Mouse (Mus musculus) neural tube, embryonic 10.5 days (tissue): ENCODE data around the gene Cbarp.

Experiments used
- DNase-seq: peaks from one replicate; pipeline ENCODE4 v3.0.0-alpha.2; 2017; ENCODE audit warnings: low spot score; ENCODE audit errors: extremely low spot score

Cbarp gene

GRCm38 (mm10) chr10:80131316-80131951 is 9.2 kb downstream of the Cbarp start:
- peak; percentile 61 for DNase-seq

GRCm38 (mm10) chr10:80130403-80131031 is 10.1 kb downstream of the Cbarp start:
- no peak for DNase-seq

GRCm38 (mm10) chr10:80129846-80130245 is 10.8 kb downstream of the Cbarp start:
- DNase-seq = no peak

GRCm38 (mm10) chr10:80127920-80128319 is 12.7 kb downstream of the Cbarp start:
- DNase-seq = no peak

GRCm38 (mm10) chr10:80123932-80124562 is 16.6 kb downstream of the Cbarp start:
- no peak for DNase-seq

GRCm38 (mm10) chr10:80121639-80122038 is 19.0 kb downstream of the Cbarp start:
- no peak for DNase-seq

GRCm38 (mm10) chr10:80120146-80120545 is 20.5 kb downstream of the Cbarp start:
- no peak for DNase-seq

DNA sequence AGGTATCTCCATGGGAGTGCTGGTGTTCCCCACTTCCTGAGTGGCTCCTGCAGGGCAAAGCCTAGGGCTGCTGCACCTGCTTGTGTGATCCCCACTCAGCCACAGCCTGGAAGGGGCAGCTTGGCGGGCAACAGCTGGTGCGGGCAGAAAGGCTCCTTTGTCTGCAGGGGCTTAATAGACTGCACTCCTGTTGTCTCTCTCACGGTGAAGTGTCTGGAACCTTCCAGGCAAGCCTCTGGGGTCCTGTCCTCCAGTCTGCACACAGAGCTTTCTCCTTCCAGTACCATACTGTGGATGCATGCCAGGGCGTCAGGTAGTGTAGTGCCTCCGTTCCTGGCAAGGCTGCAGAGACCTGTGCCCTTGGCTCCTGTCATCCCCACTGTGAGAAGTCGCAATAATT is 22.1 kb downstream of the Cbarp start:
- no peak for DNase-seq

DNA sequence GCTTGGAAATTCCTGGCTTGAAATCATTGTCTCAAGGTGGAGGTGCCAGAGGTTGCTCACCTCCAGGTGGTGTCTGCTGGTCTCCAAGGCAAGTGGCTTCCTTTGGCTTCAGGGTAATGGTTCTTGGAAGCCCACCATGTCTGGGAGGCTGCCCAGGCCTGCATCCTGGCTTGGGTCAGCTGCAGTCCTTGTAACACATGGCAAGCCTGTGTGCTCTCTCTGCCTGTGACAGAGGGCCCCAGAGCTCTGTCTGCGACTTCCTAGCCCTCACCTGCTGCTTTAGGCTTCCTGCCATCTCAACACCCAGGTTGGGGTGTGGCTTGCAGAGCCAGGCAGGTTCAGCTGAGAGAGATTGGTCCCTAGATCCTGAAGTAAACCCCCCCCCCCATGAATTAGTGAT is 22.9 kb downstream of the Cbarp start:
- no peak for DNase-seq

DNA sequence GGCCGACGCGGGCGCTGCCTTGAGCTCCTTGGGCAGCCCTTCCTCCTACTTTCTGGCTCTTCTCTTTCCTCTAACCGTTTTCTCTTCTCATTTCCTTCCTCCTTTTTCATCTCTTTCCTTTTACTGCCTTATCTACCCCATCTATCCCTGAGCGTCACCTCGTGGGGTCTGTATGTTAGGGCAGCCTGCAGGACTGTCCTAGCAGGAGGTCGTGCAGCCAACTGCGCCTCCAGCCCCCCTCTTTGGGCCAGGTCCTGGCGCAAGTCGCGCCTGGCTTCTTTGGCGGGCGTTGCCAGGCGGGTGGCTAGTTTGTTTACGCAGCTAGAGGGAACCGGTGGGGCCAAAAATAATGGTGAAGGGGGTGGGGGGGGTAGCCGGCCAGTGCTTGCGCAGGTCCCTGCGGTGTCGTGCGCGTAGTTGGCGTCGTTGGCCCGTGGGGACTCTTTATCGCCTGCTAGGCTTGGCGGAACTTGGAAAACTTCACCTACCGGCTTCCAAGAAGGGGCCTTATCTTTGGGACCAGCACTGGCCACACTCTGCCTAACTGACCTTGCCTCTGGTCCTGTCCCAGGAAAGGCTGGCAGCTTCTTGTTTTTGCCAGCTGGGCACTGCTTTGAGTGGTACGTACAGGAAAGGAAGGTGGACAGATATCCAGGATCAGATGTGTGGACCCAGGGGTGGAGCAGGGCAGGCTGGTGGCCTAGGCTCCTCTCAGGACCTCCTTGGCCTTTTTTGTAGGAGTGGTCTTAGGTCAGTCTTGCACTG is 23.5 kb downstream of the Cbarp start:
- DNase-seq = no peak

GRCm38 (mm10) chr10:80116563-80116926 is 24.1 kb downstream of the Cbarp start:
- DNase-seq = peak; percentile 44

DNA sequence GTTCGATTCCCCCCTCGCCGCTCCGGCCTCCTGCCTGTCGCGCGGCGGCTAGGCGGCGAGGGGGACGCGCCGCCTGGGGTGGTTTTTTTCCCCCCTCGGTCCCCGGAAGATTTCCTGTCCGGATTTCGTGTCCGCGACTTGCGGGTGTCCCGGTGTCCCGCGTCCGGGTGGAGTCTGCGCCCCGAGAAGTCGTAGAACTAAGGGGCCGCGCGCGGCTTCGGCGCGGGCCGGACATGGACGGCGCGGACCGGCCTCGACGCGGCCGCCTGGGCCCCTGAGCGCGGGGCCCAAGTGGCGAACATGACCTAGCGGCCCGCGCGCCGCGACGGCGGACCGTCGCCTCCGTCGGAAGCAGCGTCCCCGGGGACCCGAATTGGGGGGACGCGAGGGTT is 24.7 kb downstream of the Cbarp start:
- no peak for DNase-seq

DNA sequence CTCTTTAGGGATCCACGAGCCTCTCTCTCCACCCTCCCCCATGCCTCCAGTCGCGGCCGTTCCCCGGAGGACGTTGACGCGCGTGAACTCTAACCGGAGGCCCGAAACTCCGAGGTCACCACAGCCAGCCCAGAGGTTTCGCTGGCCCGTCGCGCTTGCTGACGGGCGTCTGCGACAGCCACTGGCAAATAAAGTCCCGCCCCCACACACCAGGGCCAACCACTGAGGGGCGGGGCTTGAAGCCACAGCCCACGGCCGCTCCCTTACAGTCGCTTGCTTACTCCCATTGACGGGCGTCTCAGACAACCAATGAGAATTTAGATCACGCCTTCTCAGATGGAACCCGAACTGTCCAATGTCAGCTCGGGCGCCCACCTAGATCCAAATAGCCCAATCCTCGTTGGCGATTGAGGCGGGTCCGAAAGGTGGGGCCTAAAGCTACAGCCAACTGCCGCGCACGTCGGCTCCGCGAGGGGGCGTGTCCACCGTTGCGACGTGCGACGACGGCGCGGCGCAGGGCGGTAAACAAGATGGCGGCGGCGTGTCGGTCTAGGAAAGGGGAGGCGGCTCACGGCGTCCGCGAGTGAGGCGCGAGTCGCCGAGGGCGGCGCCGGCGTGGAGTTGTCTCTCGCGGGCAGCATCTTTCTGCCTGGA is 25.2 kb downstream of the Cbarp start, which contains the start of gene Stk11:
TSS of gene Stk11 (plus strand) at position 514 of the 654 bp plus-strand sequence.
- peak; percentile 93 for DNase-seq

DNA sequence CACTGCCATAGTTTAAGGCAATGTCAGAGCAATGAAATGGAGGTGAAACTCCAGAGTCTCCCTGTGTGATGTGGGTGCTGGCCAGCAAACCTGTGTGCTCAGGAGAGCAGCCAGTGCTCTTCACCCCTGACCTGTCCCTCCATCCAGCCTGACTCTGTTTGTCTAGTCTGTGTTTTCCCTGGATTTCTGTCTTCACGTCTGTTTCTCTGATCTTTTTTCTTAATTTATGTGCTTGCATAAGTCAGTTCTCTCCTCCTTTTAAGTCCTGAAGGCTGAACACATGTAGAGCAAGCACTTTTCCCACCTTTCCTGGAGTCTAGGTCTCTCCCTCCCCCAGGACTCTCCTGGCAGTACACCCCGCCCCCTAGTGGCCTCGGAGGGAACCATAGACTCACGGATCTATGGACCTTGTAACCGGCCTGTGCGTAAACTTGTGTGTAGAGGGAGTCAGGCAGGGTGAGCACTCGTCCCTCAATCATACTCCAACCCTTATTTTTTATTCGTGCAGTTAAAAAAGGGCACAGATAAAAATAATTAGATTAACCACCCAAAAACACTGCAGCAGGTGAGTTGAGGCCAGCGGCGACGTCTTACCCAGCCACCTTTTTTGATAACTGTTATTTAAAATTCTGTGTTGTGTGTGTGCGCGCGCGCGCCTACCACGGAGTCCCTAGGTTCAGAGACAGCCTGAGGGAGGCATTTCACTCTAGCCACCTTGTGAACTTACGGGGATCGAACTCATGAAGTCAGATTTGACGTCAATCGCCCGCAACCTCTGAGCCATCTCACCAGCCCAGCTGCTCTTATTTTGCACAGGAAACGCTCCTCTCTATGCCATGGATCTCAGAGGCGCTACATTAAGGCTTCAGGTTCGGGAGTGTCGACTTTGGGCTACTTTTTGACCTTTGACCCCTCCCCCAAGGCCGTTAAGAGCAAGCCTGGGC is 26.0 kb downstream of the Cbarp start:
- peak; percentile 93 for DNase-seq

DNA sequence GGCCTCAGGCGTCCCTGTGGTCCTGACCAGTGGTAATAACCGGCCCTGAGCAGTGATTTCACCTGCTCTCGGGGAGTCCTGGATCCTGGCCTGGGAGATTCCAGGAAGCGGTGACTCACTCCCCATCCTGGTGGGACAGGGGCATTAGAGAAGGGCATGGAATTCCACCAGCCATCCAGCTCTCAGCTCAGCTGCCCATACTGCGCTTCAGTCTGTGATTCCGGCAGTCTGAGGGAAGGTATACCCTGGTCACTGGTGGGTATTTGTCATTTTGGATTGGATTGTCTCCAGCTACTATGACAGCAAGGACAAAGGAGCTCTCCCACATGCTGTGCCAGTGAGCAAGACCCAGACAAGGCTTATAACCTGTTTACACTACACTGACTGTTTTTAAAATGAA is 33.0 kb downstream of the Cbarp start:
- no peak for DNase-seq

GRCm38 (mm10) chr10:80105926-80106325 is 34.7 kb downstream of the Cbarp start:
- DNase-seq = no peak

- DNase-seq = no peak
These were observed 35.2 kb downstream of the Cbarp start, which contains the start of gene Sbno2 for GRCm38 (mm10) chr10:80105460-80105859. Sbno2 (minus strand) TSS chr10:80105571.

DNA sequence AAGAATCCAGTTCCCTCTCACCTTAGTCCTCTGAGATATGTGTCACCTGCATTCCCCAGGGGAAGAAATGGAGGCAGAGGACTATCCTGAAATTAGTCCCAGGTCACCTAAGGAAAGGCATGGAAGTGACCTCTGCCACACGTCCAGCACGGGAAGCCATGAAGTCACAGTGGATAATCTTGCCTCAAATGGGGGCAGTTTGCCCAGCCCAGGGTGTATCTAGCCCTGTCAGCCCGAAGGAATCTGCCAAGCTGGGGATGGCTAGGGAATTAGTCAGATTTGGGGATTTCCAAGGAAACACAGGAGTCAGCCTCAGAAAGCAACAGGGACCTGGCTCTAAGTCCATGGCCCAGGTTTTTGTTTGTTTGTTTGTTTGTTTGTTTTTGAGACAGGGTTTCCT is 36.5 kb downstream of the Cbarp start:
- DNase-seq = no peak

DNA sequence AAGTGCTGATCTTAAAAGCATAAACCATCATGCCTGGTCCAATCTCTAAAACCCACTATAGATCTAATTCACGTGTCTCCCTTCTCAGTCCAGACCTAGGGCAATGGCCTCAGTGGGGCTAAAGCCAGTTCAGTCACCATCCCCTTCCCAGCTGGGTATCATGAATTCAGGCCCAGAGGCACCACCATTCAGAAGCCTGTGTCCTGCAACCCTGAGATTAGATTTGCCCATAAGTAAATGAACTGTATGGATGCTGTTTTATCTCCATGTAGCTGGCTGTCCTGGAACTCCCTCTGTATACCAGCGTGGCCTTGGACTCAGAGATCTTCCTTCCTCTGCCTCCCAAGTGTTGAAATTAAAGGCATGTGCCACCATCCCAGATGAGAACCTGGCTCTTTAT is 37.6 kb downstream of the Cbarp start:
- DNase-seq = no peak

DNA sequence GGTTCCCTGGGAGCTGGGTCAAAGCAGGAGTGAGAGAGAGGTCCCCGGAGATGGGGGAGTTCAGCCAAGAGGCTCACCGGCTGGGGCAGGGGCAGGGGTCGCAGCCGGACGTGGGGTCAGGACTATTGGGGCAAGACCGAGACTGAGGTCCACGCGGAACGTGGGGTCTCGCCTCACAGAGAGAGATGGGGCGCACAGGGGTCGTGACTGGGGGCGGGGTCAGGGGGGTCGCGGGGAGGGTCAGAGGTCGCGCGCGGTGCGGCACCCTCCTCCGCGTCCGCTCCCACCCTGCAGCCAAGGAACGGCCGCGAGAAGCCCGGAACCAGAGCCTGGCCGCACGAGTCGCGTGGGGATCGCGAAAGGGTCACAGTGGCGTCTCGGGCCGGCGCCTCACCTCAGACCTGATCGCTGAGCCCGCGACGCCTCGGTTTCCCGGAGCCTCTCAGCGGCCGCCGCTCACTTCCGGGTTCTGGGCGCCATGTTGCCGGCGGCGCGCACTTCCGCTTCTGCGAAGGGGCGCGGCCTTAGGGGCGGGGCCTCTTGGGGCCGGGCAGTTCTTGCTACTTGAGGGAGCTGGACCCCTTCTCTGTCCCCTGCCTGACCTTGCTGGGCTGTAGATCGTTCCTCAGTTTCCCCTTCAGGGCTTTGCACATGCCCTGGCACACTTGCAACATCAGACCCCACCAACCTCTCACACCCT is 38.3 kb downstream of the Cbarp start:
- DNase-seq = peak; percentile 90
